Mouse (Mus musculus): ENCODE measurements around the gene Hes7. TPM values are rescaled to one million over a fixed set of nuclear protein-coding genes. Genes with fewer than 3 reads are reported as not detected.

Hes7 gene
- total RNA-seq, 2 experiments from 2014 or later, result 0.39 to 0.48 TPM

Other genes with a start within 250 kb of the Hes7 start
- gene Ndel1, start 248.5 kb upstream of the Hes7 start, total RNA-seq (2021), result 100 to 1,000 TPM; 102 to 121 TPM
- not detected for gene Rnf222, start 231.9 kb upstream of the Hes7 start, total RNA-seq (2021)
- gene Rpl26, start 218.8 kb upstream of the Hes7 start, total RNA-seq (2021), result 100 to 1,000 TPM; 679 to 691 TPM
- gene Odf4, start 193.3 kb upstream of the Hes7 start, total RNA-seq (2021), result 1 to 10 TPM in 1 of 2 experiments, not detected in 1; 1.7 TPM
- 10 to 100 TPM; 20.7 to 20.9 TPM for gene Arhgef15, start 162.9 kb upstream of the Hes7 start, total RNA-seq (2021)
- gene Slc25a35, start 152.3 kb upstream of the Hes7 start, total RNA-seq (2021), result 1 to 10 TPM; 5.4 to 5.9 TPM
- 10 to 100 TPM; 14.1 to 16.7 TPM for gene Rangrf, start 145.2 kb upstream of the Hes7 start, total RNA-seq (2021)
- 10 to 100 TPM; 17.3 to 18.9 TPM for gene Pfas, start 111.9 kb upstream of the Hes7 start, total RNA-seq (2021)
- 10 to 100 TPM; 35.1 to 35.8 TPM for gene Ctc1, start 104.5 kb upstream of the Hes7 start, total RNA-seq (2021)
- under 1 TPM; 0.73 to 0.99 TPM for gene Aurkb, start 74.8 kb upstream of the Hes7 start, total RNA-seq (2021)
- 10 to 100 TPM; 29.1 to 29.5 TPM for gene Borcs6, start 60.7 kb upstream of the Hes7 start, total RNA-seq (2021)
- gene Tmem107, start 49.6 kb upstream of the Hes7 start, total RNA-seq (2021), result 10 to 100 TPM; 16.9 to 18.2 TPM
- gene Vamp2, start 31.9 kb upstream of the Hes7 start, total RNA-seq (2021), result 1,000 to 10,000 TPM; 1,099 to 1,151 TPM
- 100 to 1,000 TPM in 1 of 2 experiments, 10 to 100 TPM in 1; 98.9 to 108 TPM for gene Per1, start 25.2 kb upstream of the Hes7 start, total RNA-seq (2021)
- gene 9130213A22Rik, start 2.2 kb downstream of the Hes7 start, total RNA-seq (2021), result 1 to 10 TPM in 1 of 2 experiments, under 1 TPM in 1; 0.44 to 1.1 TPM
- 1 to 10 TPM; 3.1 to 6.4 TPM for gene Aloxe3, start 5.5 kb downstream of the Hes7 start, total RNA-seq (2021)
- gene Alox12b, start 36.6 kb downstream of the Hes7 start, total RNA-seq (2021), result 1 to 10 TPM; 3.1 to 6.6 TPM
- gene Alox8, start 77.4 kb downstream of the Hes7 start, total RNA-seq (2021), result 1 to 10 TPM; 3.6 to 5.1 TPM
- gene Gucy2e, start 116.6 kb downstream of the Hes7 start, total RNA-seq (2021), result under 1 TPM; 0.80 to 0.94 TPM
- 10 to 100 TPM; 14.2 to 18.3 TPM for gene Cntrob, start 203.4 kb downstream of the Hes7 start, total RNA-seq (2021)
- gene Trappc1, start 203.6 kb downstream of the Hes7 start, total RNA-seq (2021), result 10 to 100 TPM; 59.0 to 60.5 TPM
- 10 to 100 TPM; 67.1 to 68.0 TPM for gene Kcnab3, start 205.9 kb downstream of the Hes7 start, total RNA-seq (2021)
- 100 to 1,000 TPM; 141 to 143 TPM for gene Rnf227, start 220.1 kb downstream of the Hes7 start, total RNA-seq (2021)
- 100 to 1,000 TPM; 449 to 474 TPM for gene Chd3, start 249.0 kb downstream of the Hes7 start, total RNA-seq (2021)

Measured in left cerebral cortex, postnatal 25 days (tissue).